ENCODE assay signal across 34 mouse cellular contexts in genomic region chr2:76639637-76640036, GRCm38 (mm10). TPM values are rescaled to one million over a fixed set of nuclear protein-coding genes. Genes with fewer than 3 reads are reported as not detected.
"Had no signal": no experiment of that assay in that cellular context is flagged by ENCODE, and none has a peak within 500 bp of the region (broad histone marks: within the 10 kb centered on the region; RNA-seq: fewer than 3 reads in every experiment).

No protein-coding gene starts in this region.

- H3K4me3 ChIP-seq: embryonic facial prominence, embryonic 10.5 days; embryonic facial prominence, embryonic 12.5 days; embryonic facial prominence, embryonic 13.5 days; embryonic facial prominence, embryonic 15.5 days; erythroblast, embryonic 14.5 days; forebrain, embryonic 10.5 days; forebrain, embryonic 12.5 days; forebrain, embryonic 13.5 days; forebrain, embryonic 15.5 days; gastrocnemius, adult 2 months; heart, adult 2 months had no signal

- H3K27ac ChIP-seq: embryonic facial prominence, embryonic 10.5 days; embryonic facial prominence, embryonic 12.5 days; embryonic facial prominence, embryonic 13.5 days; embryonic facial prominence, embryonic 15.5 days; forebrain, embryonic 10.5 days; forebrain, embryonic 12.5 days; forebrain, embryonic 13.5 days; forebrain, embryonic 15.5 days; gastrocnemius, adult 2 months; heart, adult 2 months had no signal

- H3K4me1 ChIP-seq: embryonic facial prominence, embryonic 10.5 days; embryonic facial prominence, embryonic 12.5 days; embryonic facial prominence, embryonic 13.5 days; embryonic facial prominence, embryonic 15.5 days; forebrain, embryonic 10.5 days; forebrain, embryonic 12.5 days; forebrain, embryonic 13.5 days; forebrain, embryonic 15.5 days had no signal

- H3K4me2 ChIP-seq: embryonic facial prominence, embryonic 12.5 days; embryonic facial prominence, embryonic 13.5 days; embryonic facial prominence, embryonic 15.5 days; forebrain, embryonic 12.5 days; forebrain, embryonic 13.5 days; forebrain, embryonic 15.5 days had no signal

- H3K27me3 ChIP-seq: embryonic facial prominence, embryonic 12.5 days; embryonic facial prominence, embryonic 13.5 days; embryonic facial prominence, embryonic 15.5 days; forebrain, embryonic 12.5 days; forebrain, embryonic 13.5 days; forebrain, embryonic 15.5 days had no signal

- H3K9me3 ChIP-seq: embryonic facial prominence, embryonic 10.5 days; embryonic facial prominence, embryonic 12.5 days; embryonic facial prominence, embryonic 13.5 days; embryonic facial prominence, embryonic 15.5 days; forebrain, embryonic 10.5 days; forebrain, embryonic 12.5 days; forebrain, embryonic 13.5 days; forebrain, embryonic 15.5 days had no signal

- ATAC-seq: forebrain, embryonic 13.5 days; forebrain, embryonic 14.5 days; forebrain, embryonic 15.5 days; forebrain, embryonic 16.5 days; forebrain, postnatal 0 days had no signal

- DNase-seq: cerebellum, adult 2 months; cerebellum, adult 8-10 months; cerebellum, adult 9-10 months; cerebellum, adult 9-11 months; cerebellum, postnatal 10 days; cerebellum, postnatal 14 days; cerebellum, postnatal 25 days; cerebellum, postnatal 36 days; embryo, embryonic 11 days; forebrain, postnatal 0 days; gastrocnemius, adult 2 months; gastrocnemius, postnatal 10 days; gastrocnemius, postnatal 14 days; gastrocnemius, postnatal 25 days; gastrocnemius, postnatal 36 days; heart, adult 18-20 months; heart, adult 2 months had no signal

- H3K9ac ChIP-seq: embryonic facial prominence, embryonic 12.5 days; embryonic facial prominence, embryonic 13.5 days; embryonic facial prominence, embryonic 15.5 days; forebrain, embryonic 12.5 days; forebrain, embryonic 13.5 days; forebrain, embryonic 15.5 days; forebrain, postnatal 0 days had no signal

RNA-seq across cellular contexts. Expression of gene Pjvk, which starts 8.6 kb away (rescaled TPM):
- total RNA-seq: common myeloid progenitor, adult 5-6 weeks; forebrain, postnatal 0 days; gastrocnemius, adult 18-20 months; gastrocnemius, adult 2 months; gastrocnemius, adult 8-10 months; gastrocnemius, postnatal 10 days; gastrocnemius, postnatal 14 days; gastrocnemius, postnatal 25 days; gastrocnemius, postnatal 36 days; granulocyte monocyte progenitor cell, adult 5-6 weeks; heart, adult 18-20 months; heart, adult 2 months had no signal
- polyA plus RNA-seq: embryonic facial prominence, embryonic 14.5 days; erythroblast, embryonic 14.5 days; gonadal fat pad, adult 2 months had no signal
